Mouse (Mus musculus): ENCODE results near the gene Fbp1. TPM values are rescaled to one million over a fixed set of nuclear protein-coding genes. Genes with fewer than 3 reads are reported as not detected.
"Not testable (repeated sequence)": the region's sequence is repeated elsewhere in the genome, so short reads cannot be mapped to it uniquely, and the experiment has no call there.

The Fbp1 gene
- not detected in 2 replicates for polyA plus RNA-seq (2011; ENCODE audit: insufficient read depth, insufficient read length, low read depth, missing spikeins)

DNA sequence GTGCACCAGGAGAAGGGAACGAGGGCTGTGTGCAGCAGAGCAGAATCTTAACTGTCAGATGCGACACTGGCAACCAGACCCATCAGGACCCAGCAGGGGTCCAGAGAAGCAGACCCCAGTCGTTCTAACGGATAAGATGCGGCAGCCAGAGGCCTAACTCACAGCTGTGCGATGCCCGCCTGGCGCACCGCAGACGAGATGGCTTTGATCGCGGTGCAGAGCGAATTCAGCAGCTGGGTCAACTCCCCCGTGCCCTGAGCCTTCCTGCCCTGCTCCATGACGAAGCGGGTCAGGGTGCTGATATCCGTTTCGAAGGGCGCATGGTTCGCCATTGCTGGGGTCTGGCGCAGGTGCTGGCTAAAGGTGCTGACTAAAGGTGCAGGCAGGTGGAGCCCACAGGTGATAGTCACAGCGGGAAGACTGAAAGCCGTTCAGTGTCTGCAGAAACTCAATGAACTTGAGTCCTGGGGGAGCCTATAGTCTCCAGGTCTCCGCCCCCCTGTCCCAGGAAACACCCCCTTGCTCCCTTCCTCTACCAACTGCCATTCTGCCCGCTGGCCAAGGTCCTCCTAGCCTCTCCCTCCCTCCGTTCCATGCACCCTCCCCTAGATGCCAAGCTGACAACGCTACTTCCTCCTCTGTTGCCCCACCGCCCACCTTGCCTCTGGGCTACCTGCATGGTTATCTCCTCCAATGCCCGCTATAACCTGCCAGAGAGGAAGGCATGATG, at the start of gene Fbp1:
TSS of gene Fbp1 (minus strand) at position 571 of the 730 bp plus-strand sequence.
- no peaks in the 10 kb centered on the region for H3K27me3 ChIP-seq (ENCODE audit: control insufficient read depth, insufficient read depth, low read length, poor library complexity, severe bottlenecking)
- H3K36me3 ChIP-seq (ENCODE audit: control insufficient read depth, insufficient read depth, low read length, poor library complexity, severe bottlenecking): no peaks in the 10 kb centered on the region
- TF ChIP-seq CTCF (IDR thresholded peaks at IDR 0.05; ENCODE audit: low read depth, low read length) (no peak), EP300 (IDR thresholded peaks at IDR 0.05; ENCODE audit: insufficient read depth, low read depth, low read length) (no peak), POLR2A (IDR thresholded peaks at IDR 0.05; ENCODE audit: insufficient read depth, low read length) (no peak)
- 0 out of 2 replicates have a peak within 1 kb of the TSS, but pooled peaks have one; percentile 6 for H3K9ac ChIP-seq (ENCODE audit: low read depth, poor library complexity, severe bottlenecking)
- H3K4me3 ChIP-seq (ENCODE audit: low read depth, low read length): peak within 1 kb of the TSS; percentile 52
- H3K4me1 ChIP-seq (ENCODE audit: control insufficient read depth, insufficient read depth, low read length): no peaks in the 10 kb centered on the region
- no peak within 1 kb of the TSS for H3K27ac ChIP-seq (ENCODE audit: insufficient read depth, low read length)
- H3K9me3 ChIP-seq (replicated peaks; ENCODE audit: control insufficient read depth, insufficient read depth, low read length, poor library complexity, severe bottlenecking): no peaks in the 10 kb centered on the region

- no peaks in the 10 kb centered on the region for H3K9me3 ChIP-seq (replicated peaks; ENCODE audit: control insufficient read depth, insufficient read depth, low read length, poor library complexity, severe bottlenecking)
- H3K9ac ChIP-seq (ENCODE audit: low read depth, poor library complexity, severe bottlenecking): no peak overlapping the region
- TF ChIP-seq EP300 (IDR thresholded peaks at IDR 0.05; ENCODE audit: insufficient read depth, low read depth, low read length): no peak
- no peak for TF ChIP-seq CTCF (IDR thresholded peaks at IDR 0.05; ENCODE audit: low read depth, low read length)
- TF ChIP-seq POLR2A (IDR thresholded peaks at IDR 0.05; ENCODE audit: insufficient read depth, low read length): no peak
- H3K27ac ChIP-seq (ENCODE audit: insufficient read depth, low read length): no peak overlapping the region
- no peak overlapping the region for H3K4me3 ChIP-seq (ENCODE audit: low read depth, low read length)
- no peaks in the 10 kb centered on the region; the same call in 1 of the 2 replicates for H3K27me3 ChIP-seq (ENCODE audit: control insufficient read depth, insufficient read depth, low read length, poor library complexity, severe bottlenecking)
- no peaks in the 10 kb centered on the region for H3K4me1 ChIP-seq (ENCODE audit: control insufficient read depth, insufficient read depth, low read length)
- no peaks in the 10 kb centered on the region for H3K36me3 ChIP-seq (ENCODE audit: control insufficient read depth, insufficient read depth, low read length, poor library complexity, severe bottlenecking)
Observed at GRCm38 (mm10) chr13:62932452-62932851, 44.4 kb upstream of the Fbp1 start.

DNA sequence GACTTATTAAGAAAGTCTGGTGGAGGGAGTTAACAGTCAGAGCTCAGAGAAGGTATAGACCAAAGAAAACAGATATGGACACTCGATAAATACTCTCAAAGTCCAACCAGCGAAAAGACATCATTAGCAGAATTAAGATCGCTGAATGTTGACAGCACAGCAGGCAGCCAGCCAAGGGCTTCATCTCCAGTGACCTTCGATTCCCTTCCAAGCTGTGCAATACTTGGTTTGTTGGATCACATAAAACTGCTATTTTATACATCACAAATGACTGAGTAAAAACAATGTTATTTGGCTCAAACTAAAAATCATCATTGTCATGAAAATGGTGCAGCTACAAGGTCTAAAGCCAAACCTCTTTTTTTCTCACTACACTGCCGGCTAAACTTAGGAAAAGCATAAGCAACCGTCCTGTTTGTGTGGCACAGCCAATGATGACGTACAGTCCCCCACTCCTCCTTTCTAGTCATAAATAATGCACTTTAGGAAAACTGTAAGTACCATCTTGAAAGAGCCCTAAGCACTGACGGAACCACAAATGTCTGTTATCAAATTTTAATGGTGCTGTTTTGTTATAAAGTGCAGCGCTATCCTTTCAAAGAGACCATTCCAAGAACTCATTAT, 41.8 kb upstream of the Fbp1 start:
- no peaks in the 10 kb centered on the region; the same call in 1 of the 2 replicates for H3K27me3 ChIP-seq (ENCODE audit: control insufficient read depth, insufficient read depth, low read length, poor library complexity, severe bottlenecking)
- H3K4me3 ChIP-seq (ENCODE audit: low read depth, low read length): no peak overlapping the region
- H3K4me1 ChIP-seq (ENCODE audit: control insufficient read depth, insufficient read depth, low read length): no peaks in the 10 kb centered on the region
- H3K36me3 ChIP-seq (ENCODE audit: control insufficient read depth, insufficient read depth, low read length, poor library complexity, severe bottlenecking): no peaks in the 10 kb centered on the region
- TF ChIP-seq POLR2A (IDR thresholded peaks at IDR 0.05; ENCODE audit: insufficient read depth, low read length) (no peak), CTCF (IDR thresholded peaks at IDR 0.05; ENCODE audit: low read depth, low read length) (no peak), EP300 (IDR thresholded peaks at IDR 0.05; ENCODE audit: insufficient read depth, low read depth, low read length) (no peak)
- H3K27ac ChIP-seq (ENCODE audit: insufficient read depth, low read length): no peak overlapping the region
- no peaks in the 10 kb centered on the region for H3K9me3 ChIP-seq (replicated peaks; ENCODE audit: control insufficient read depth, insufficient read depth, low read length, poor library complexity, severe bottlenecking)
- no peak overlapping the region for H3K9ac ChIP-seq (ENCODE audit: low read depth, poor library complexity, severe bottlenecking)

- not testable (repeated sequence) for H3K27ac ChIP-seq (ENCODE audit: insufficient read depth, low read length); H3K4me3 ChIP-seq (ENCODE audit: low read depth, low read length); H3K4me1 ChIP-seq (ENCODE audit: control insufficient read depth, insufficient read depth, low read length); H3K36me3 ChIP-seq (ENCODE audit: control insufficient read depth, insufficient read depth, low read length, poor library complexity, severe bottlenecking); H3K27me3 ChIP-seq (ENCODE audit: control insufficient read depth, insufficient read depth, low read length, poor library complexity, severe bottlenecking); H3K9ac ChIP-seq (ENCODE audit: low read depth, poor library complexity, severe bottlenecking); H3K9me3 ChIP-seq (replicated peaks; ENCODE audit: control insufficient read depth, insufficient read depth, low read length, poor library complexity, severe bottlenecking)
Observed at GRCm38 (mm10) chr13:62929144-62929543, 41.1 kb upstream of the Fbp1 start.

DNA sequence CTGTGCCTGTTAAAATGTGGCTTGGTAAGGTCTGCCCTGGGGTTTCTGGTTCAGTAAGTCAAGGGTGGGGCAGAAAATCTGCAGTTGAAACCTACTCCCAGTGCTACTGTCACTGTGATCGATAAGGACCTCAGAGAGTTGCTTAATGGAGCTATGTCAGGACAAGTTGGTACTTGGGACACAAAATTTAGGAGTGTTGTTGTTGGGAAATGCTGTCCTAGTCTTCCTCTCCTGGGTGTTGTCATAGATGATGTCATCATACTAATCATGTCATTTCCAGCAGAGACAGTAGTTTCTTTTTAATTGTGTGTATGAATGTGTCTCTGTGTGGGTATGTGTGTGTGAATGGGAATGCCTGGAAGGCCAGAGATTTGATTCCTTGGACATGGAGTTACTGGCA, 39.4 kb upstream of the Fbp1 start:
- TF ChIP-seq EP300 (IDR thresholded peaks at IDR 0.05; ENCODE audit: insufficient read depth, low read depth, low read length) (no peak), CTCF (IDR thresholded peaks at IDR 0.05; ENCODE audit: low read depth, low read length) (no peak), POLR2A (IDR thresholded peaks at IDR 0.05; ENCODE audit: insufficient read depth, low read length) (no peak)
- H3K4me3 ChIP-seq (ENCODE audit: low read depth, low read length): no peak overlapping the region
- no peaks in the 10 kb centered on the region for H3K36me3 ChIP-seq (ENCODE audit: control insufficient read depth, insufficient read depth, low read length, poor library complexity, severe bottlenecking)
- H3K27ac ChIP-seq (ENCODE audit: insufficient read depth, low read length): no peak overlapping the region
- no peak overlapping the region for H3K9ac ChIP-seq (ENCODE audit: low read depth, poor library complexity, severe bottlenecking)
- H3K9me3 ChIP-seq (replicated peaks; ENCODE audit: control insufficient read depth, insufficient read depth, low read length, poor library complexity, severe bottlenecking): no peaks in the 10 kb centered on the region
- no peaks in the 10 kb centered on the region for H3K4me1 ChIP-seq (ENCODE audit: control insufficient read depth, insufficient read depth, low read length)
- no peaks in the 10 kb centered on the region; the same call in 1 of the 2 replicates for H3K27me3 ChIP-seq (ENCODE audit: control insufficient read depth, insufficient read depth, low read length, poor library complexity, severe bottlenecking)

- Histone ChIP-seq H3K4me1 (ENCODE audit: control insufficient read depth, insufficient read depth, low read length) (no peaks in the 10 kb centered on the region), H3K9me3 (replicated peaks; ENCODE audit: control insufficient read depth, insufficient read depth, low read length, poor library complexity, severe bottlenecking) (no peaks in the 10 kb centered on the region), H3K27me3 (ENCODE audit: control insufficient read depth, insufficient read depth, low read length, poor library complexity, severe bottlenecking) (no peaks in the 10 kb centered on the region; the same call in 1 of the 2 replicates), H3K36me3 (ENCODE audit: control insufficient read depth, insufficient read depth, low read length, poor library complexity, severe bottlenecking) (no peaks in the 10 kb centered on the region), H3K27ac (ENCODE audit: insufficient read depth, low read length) (no peak overlapping the region), H3K4me3 (ENCODE audit: low read depth, low read length) (no peak overlapping the region), H3K9ac (ENCODE audit: low read depth, poor library complexity, severe bottlenecking) (no peak overlapping the region)
- TF ChIP-seq POLR2A (IDR thresholded peaks at IDR 0.05; ENCODE audit: insufficient read depth, low read length) (no peak), EP300 (IDR thresholded peaks at IDR 0.05; ENCODE audit: insufficient read depth, low read depth, low read length) (no peak), CTCF (IDR thresholded peaks at IDR 0.05; ENCODE audit: low read depth, low read length) (peak; percentile 37)
Observed at GRCm38 (mm10) chr13:62926479-62926878, 38.4 kb upstream of the Fbp1 start.
